In the genomic region with DNA sequence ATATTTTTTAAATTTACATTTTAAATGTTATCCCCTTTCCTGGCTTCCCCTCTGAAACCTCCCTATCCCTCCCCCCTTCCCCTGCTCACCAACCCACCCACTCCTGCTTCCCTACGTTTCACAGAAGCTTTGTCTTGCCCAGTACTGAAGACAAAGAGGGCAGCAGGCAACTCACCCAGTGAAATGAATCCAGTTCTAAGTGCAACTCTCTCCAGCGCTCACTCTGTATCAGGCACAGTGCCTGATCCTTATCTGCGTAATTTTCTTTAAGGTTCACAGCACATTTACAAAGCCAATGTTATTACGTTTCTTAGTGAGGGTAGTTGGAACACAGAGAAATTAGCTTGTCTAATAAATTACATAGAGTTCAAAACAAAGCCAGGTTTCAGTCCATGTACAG, we compare ENCODE assay signal across 27 mouse cellular contexts.
DNase-seq lines count a peak whose midpoint lies in the region; ATAC-seq and TF ChIP-seq lines count a peak whose summit lies in the region.
"Had no signal": no experiment of that assay in that cellular context is flagged by ENCODE, and none has a peak within 500 bp of the region (broad histone marks: within the 10 kb centered on the region; RNA-seq: fewer than 3 reads in every experiment).

No protein-coding gene starts in this region.

- H3K27me3 ChIP-seq in forebrain, embryonic 14.5 days (replicated peaks; ENCODE audit: control insufficient read depth, insufficient read depth, low read length), result no peaks in the 10 kb centered on the region
- no peaks in the 10 kb centered on the region for H3K27me3 ChIP-seq in forebrain, embryonic 10.5 days (ENCODE audit: poor library complexity, severe bottlenecking)
- no peaks in the 10 kb centered on the region for H3K27me3 ChIP-seq in kidney, embryonic 16.5 days (ENCODE audit: insufficient read depth, low read length)
- H3K27me3 ChIP-seq in kidney, adult 2 months (replicated peaks; ENCODE audit: control insufficient read depth, insufficient read depth, low read length), result no peaks in the 10 kb centered on the region
- H3K27me3 ChIP-seq in hindbrain, embryonic 12.5 days, result no peaks in the 10 kb centered on the region
- H3K27me3 ChIP-seq: embryonic facial prominence, embryonic 15.5 days; heart, embryonic 13.5 days; limb, embryonic 15.5 days; liver, embryonic 13.5 days; stomach, embryonic 15.5 days had no signal

- peak; percentile 26; the same call in 1 of the 2 replicates for ATAC-seq in forebrain, embryonic 14.5 days
- ATAC-seq in kidney, embryonic 16.5 days (ENCODE audit: low FRiP score, low TSS enrichment), result peak; percentile 69
- ATAC-seq in hindbrain, embryonic 12.5 days (ENCODE audit: low FRiP score), result peak; percentile 63
- ATAC-seq: CD4-positive, CD25-positive, alpha-beta regulatory T cell, adult 4 months; lung, postnatal 0 days; midbrain, embryonic 16.5 days had no signal

- peak; percentile 23 for DNase-seq in forebrain, embryonic 14.5 days (ENCODE audit: low spot score)
- DNase-seq in forebrain, embryonic 10.5 days (ENCODE audit: extremely low spot score, low spot score), result no peak
- DNase-seq in kidney, adult 2 months, result no peak
- peak; percentile 63 for DNase-seq in MN1 (ENCODE audit: low spot score)
- DNase-seq in spleen, postnatal 10 days (ENCODE audit: low spot score in 2 of 2), result no peak
- no peak for DNase-seq in spleen, postnatal 4 days (ENCODE audit: low spot score in 2 of 2)
- DNase-seq: adrenal gland, postnatal 25 days; cerebellum, adult 18-20 months; cerebellum, postnatal 10 days; gastrocnemius, postnatal 10 days; heart, postnatal 10 days; kidney, adult 8-10 months; layer of hippocampus, postnatal 36 days; liver, embryonic 13.5 days; lung, adult 18-20 months had no signal

- H3K4me2 ChIP-seq in forebrain, embryonic 14.5 days (ENCODE audit: low read length), result no peak overlapping the region
- H3K4me2 ChIP-seq in kidney, embryonic 16.5 days (replicated peaks; ENCODE audit: low read depth, low read length), result no peak overlapping the region
- no peak overlapping the region for H3K4me2 ChIP-seq in hindbrain, embryonic 12.5 days (replicated peaks)
- H3K4me2 ChIP-seq: embryonic facial prominence, embryonic 15.5 days; heart, embryonic 13.5 days; limb, embryonic 15.5 days; liver, embryonic 13.5 days; stomach, embryonic 15.5 days had no signal

- H3K36me3 ChIP-seq in forebrain, embryonic 14.5 days (ENCODE audit: control insufficient read depth, insufficient read depth, low read length), result no peaks in the 10 kb centered on the region
- no peaks in the 10 kb centered on the region for H3K36me3 ChIP-seq in forebrain, embryonic 10.5 days (replicated peaks)
- no peaks in the 10 kb centered on the region for H3K36me3 ChIP-seq in kidney, embryonic 16.5 days (ENCODE audit: insufficient read depth, low read length)
- H3K36me3 ChIP-seq in kidney, adult 2 months (ENCODE audit: control insufficient read depth, insufficient read depth, low read length), result no peaks in the 10 kb centered on the region
- H3K36me3 ChIP-seq in hindbrain, embryonic 12.5 days, result no peaks in the 10 kb centered on the region
- H3K36me3 ChIP-seq: embryonic facial prominence, embryonic 10.5 days; embryonic facial prominence, embryonic 15.5 days; heart, embryonic 13.5 days; limb, embryonic 10.5 days; limb, embryonic 15.5 days; liver, embryonic 13.5 days; stomach, embryonic 15.5 days had no signal

- WGBS in forebrain, embryonic 14.5 days, result 15% methylated on average over 4 of the region's 4 CpGs
- WGBS in forebrain, embryonic 10.5 days, result 45% methylated on average over 4 of the region's 4 CpGs
- WGBS in kidney, embryonic 16.5 days, result 34% methylated on average over 4 of the region's 4 CpGs
- WGBS in kidney, adult 2 months, result 38% methylated on average over 4 of the region's 4 CpGs
- WGBS in hindbrain, embryonic 12.5 days, result 29% methylated on average over 4 of the region's 4 CpGs

- TF ChIP-seq POLR2A in kidney, adult 2 months (IDR thresholded peaks at IDR 0.05; ENCODE audit: low read depth, low read length), result no peak

- no peak overlapping the region for H3K9ac ChIP-seq in forebrain, embryonic 14.5 days (ENCODE audit: low read length)
- H3K9ac ChIP-seq in kidney, embryonic 16.5 days (replicated peaks; ENCODE audit: low read length), result no peak overlapping the region
- no peak overlapping the region for H3K9ac ChIP-seq in hindbrain, embryonic 12.5 days
- H3K9ac ChIP-seq: embryonic facial prominence, embryonic 15.5 days; heart, embryonic 13.5 days; limb, embryonic 15.5 days; liver, embryonic 13.5 days; stomach, embryonic 15.5 days had no signal

- no peak overlapping the region for H3K27ac ChIP-seq in forebrain, embryonic 14.5 days (ENCODE audit: low read depth, low read length)
- no peak overlapping the region; the same call in 1 of the 2 replicates for H3K27ac ChIP-seq in forebrain, embryonic 10.5 days
- H3K27ac ChIP-seq in kidney, embryonic 16.5 days (ENCODE audit: low read length), result no peak overlapping the region
- no peak overlapping the region for H3K27ac ChIP-seq in kidney, adult 2 months (ENCODE audit: insufficient read depth, low read depth, low read length)
- H3K27ac ChIP-seq in hindbrain, embryonic 12.5 days, result no peak overlapping the region
- H3K27ac ChIP-seq: embryonic facial prominence, embryonic 10.5 days; embryonic facial prominence, embryonic 15.5 days; heart, embryonic 13.5 days; limb, embryonic 10.5 days; limb, embryonic 15.5 days; liver, embryonic 13.5 days; macrophage; stomach, embryonic 15.5 days had no signal

- H3K4me3 ChIP-seq in forebrain, embryonic 14.5 days (ENCODE audit: low read depth, low read length), result no peak overlapping the region
- H3K4me3 ChIP-seq in forebrain, embryonic 10.5 days, result no peak overlapping the region
- H3K4me3 ChIP-seq in kidney, embryonic 16.5 days (ENCODE audit: low read length), result no peak overlapping the region
- H3K4me3 ChIP-seq in kidney, adult 2 months (ENCODE audit: insufficient read depth, low read depth, low read length), result no peak overlapping the region
- no peak overlapping the region for H3K4me3 ChIP-seq in hindbrain, embryonic 12.5 days
- H3K4me3 ChIP-seq: embryonic facial prominence, embryonic 10.5 days; embryonic facial prominence, embryonic 15.5 days; heart, embryonic 13.5 days; limb, embryonic 10.5 days; limb, embryonic 15.5 days; liver, embryonic 13.5 days; stomach, embryonic 15.5 days had no signal

- H3K4me1 ChIP-seq in forebrain, embryonic 14.5 days (ENCODE audit: control insufficient read depth, insufficient read depth, low read length), result no peaks in the 10 kb centered on the region
- no peaks in the 10 kb centered on the region for H3K4me1 ChIP-seq in forebrain, embryonic 10.5 days
- H3K4me1 ChIP-seq in kidney, embryonic 16.5 days (ENCODE audit: insufficient read depth, low read length), result no peaks in the 10 kb centered on the region
- no peaks in the 10 kb centered on the region for H3K4me1 ChIP-seq in kidney, adult 2 months (ENCODE audit: control insufficient read depth, insufficient read depth, low read length)
- 0 out of 2 replicates have a peak, but pooled peaks cover 2% of the 10 kb centered on the region for H3K4me1 ChIP-seq in hindbrain, embryonic 12.5 days
- H3K4me1 ChIP-seq: embryonic facial prominence, embryonic 10.5 days; embryonic facial prominence, embryonic 15.5 days; heart, embryonic 13.5 days; limb, embryonic 10.5 days; limb, embryonic 15.5 days; liver, embryonic 13.5 days; stomach, embryonic 15.5 days had no signal

- TF ChIP-seq CTCF in kidney, adult 2 months (conservative IDR thresholded peaks at IDR 0.05; ENCODE audit: insufficient read depth, insufficient read length, low read depth, low read length), result no peak

- no peaks in the 10 kb centered on the region for H3K9me3 ChIP-seq in forebrain, embryonic 14.5 days (replicated peaks; ENCODE audit: control insufficient read depth, low read length)
- H3K9me3 ChIP-seq in forebrain, embryonic 10.5 days, result no peaks in the 10 kb centered on the region
- H3K9me3 ChIP-seq in kidney, embryonic 16.5 days (ENCODE audit: low read length), result no peaks in the 10 kb centered on the region
- H3K9me3 ChIP-seq in hindbrain, embryonic 12.5 days (replicated peaks), result no peaks in the 10 kb centered on the region
- H3K9me3 ChIP-seq: embryonic facial prominence, embryonic 10.5 days; embryonic facial prominence, embryonic 15.5 days; heart, embryonic 13.5 days; limb, embryonic 10.5 days; limb, embryonic 15.5 days; liver, embryonic 13.5 days; stomach, embryonic 15.5 days had no signal

Comparison
In these comparisons a context has a peak if more than half of its experiments do, and no peak if none do; other contexts are left out.
1. DNase-seq: peak in forebrain, embryonic 14.5 days (single experiment) and MN1 (single experiment); none in forebrain, embryonic 10.5 days (single experiment), kidney, adult 2 months (single experiment), spleen, postnatal 10 days (0 of 2) and spleen, postnatal 4 days (0 of 2).
2. Peak in every context shown above with its lines, with median percentiles within 50 percentile points of each other: ATAC-seq.